Mouse (Mus musculus) bone marrow macrophage, adult 2 months (primary cell): Measurements from ENCODE around the gene Rasl12.

Experiments used
- CTCF ChIP-seq: IDR thresholded peaks from 2 replicates; pipeline ENCODE4 v1.5.1; 2012; ENCODE audit warnings: low read depth, mild to moderate bottlenecking, low read length, moderate library complexity
- POLR2A ChIP-seq: IDR thresholded peaks from 2 replicates; pipeline ENCODE4 v1.6.1; 2012; ENCODE audit warnings: mild to moderate bottlenecking, low read depth, low read length, borderline replicate concordance

GRCm38 (mm10) chr9:65381017-65381590 lies 17.2 kb upstream of the Rasl12 start:
- TF ChIP-seq POLR2A (no peak), CTCF (no peak)
